Mouse (Mus musculus) A20 (cell line): Measurements from ENCODE around the gene Ccdc107.

Experiments
- DNase-seq: peaks from one replicate; pipeline ENCODE4 v3.0.0-alpha.2; 2011; ENCODE audit warnings: low read depth, low spot score

The Ccdc107 gene

DNA sequence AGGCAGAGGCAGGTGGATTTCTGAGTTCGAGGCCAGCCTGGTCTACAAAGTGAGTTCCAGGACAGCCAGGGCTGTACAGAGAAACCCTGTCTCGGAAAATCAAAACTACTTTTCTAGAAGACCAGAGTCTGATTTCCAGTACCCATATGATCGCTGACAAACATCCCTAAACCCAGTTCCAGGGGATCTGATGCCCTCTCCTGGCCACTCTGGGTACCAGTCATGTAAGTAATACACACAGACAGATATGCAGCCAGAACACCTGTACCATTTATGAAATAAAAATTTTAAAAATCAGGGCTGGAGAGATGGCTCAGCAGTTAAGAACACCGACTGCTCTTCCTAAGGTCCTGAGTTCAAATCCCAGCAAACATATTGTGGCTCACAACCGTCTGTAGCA, 7.0 kb upstream of the Ccdc107 start:
- peak; percentile 41 for DNase-seq

DNA sequence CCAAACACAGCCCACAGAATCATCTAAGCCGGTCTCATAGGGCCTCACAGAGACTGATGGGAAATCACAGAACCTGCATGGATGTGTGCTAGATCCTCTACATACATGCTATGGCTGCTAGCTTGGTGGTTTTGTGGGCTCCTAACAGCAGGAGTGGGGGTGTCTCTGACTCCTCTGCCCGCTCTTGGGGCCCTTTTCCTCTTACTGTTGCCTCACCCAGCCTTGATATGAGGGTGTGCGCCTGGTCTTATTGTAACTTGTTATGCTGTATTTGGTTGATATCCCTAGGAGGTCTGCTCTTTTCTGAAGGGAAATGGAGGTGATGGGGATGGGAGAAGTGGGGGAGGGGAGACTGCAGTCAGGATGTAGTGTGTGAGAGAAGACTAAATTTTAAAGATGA, 3.1 kb upstream of the Ccdc107 start:
- DNase-seq: no peak

DNA sequence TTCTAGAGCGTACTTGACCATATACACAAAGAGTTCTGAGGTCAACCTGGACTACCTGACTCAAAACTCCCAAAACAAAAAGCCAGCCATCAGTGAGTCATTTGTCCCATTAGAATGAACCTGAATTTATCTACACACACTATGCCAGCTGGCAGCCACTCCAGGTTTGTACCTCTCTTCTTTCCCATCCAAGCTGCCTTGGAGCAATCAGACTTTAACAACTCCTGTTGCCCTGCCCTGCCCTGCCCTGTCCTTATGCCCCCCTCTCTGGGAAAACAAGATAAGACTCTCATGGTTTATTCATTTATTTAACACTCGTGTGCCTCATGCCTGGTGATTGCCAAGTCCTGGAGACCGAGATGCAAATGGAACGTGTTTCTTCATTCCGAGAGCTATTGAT, 1.9 kb upstream of the Ccdc107 start:
- no peak for DNase-seq

DNA sequence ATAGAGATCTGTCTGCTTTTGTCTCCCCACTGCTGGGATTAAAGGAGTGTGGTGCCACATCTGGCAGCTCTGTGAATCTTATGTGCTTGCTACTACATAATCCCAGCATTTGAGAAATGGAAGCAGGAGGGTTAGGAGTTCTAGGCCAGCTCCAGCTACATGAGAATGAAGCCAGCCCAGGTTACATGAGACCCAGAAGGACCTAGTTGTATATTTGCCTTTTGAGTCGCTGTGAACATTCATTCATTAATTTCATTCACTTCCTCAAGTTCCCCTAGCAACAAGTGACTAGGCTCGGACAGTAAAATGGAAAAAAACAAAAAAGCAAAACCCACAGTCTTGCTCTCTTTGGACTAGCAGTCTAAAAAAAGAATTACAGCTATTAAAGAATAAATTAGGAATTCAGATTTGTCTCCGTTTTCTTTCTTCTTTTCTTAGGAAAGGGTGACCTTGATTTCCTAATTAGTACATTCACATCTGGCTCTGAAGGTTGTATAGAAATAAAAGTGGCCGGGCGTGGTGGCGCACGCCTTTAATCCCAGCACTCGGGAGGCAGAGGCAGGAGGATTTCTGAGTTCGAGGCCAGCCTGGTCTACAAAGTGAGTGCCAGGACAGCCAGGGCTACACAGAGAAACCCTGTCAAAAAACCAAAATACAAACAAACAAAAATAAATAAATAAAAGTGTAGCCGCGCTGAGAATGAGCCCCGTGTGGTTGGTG, 439 bp upstream of the Ccdc107 start:
- no peak for DNase-seq

DNA sequence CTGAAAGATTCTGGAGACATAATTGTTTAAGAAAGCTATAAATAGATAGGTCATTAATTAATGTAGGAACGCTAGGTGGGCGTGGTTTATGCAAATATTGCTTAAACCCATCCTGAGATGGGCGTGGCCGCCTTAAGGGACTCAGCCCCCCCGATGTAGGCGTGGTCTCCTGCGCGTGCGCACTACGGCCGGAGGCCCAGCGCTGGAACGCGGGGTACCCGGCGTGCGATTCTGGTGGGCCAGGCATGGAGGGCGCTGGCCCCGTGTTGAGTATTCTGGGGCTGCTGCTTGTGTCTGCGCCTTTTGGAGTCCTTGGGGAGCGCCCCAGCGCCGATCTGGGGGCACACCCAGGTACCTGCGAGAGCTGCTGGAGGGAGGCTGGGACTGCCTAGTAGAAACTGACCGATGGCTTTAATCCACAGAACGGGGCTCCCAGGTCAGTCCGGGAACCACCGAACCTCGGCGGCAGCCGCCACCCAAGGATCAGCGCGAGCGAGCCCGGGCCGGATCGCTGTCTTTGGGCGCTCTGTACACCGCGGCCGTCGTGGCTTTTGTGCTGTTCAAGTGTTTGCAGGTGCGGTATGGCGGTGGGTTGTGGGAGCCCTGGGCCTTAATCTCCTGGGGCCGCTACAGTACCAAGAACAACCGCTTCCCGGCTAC, 616 bp downstream of the Ccdc107 start:
- peak; percentile 97 for DNase-seq

DNA sequence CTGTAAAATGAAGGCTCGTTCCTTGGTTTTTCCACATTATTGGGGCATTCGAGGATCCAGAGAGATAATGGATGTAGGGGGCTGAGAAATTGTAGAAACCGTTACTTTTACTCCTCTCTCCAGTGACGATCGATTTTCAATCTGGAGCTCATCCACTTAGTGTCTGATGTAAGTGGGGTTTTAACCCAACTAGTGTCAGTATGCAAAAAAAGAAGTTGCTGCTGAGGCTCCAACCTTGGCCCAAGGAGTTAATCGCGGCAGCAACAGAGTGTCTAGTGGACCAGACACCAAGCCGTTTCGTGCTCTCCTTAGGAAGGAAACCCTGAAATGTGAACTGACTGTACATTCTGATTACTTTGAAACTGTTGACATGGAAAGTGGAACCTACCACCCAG, 1.1 kb downstream of the Ccdc107 start:
- peak; percentile 71 for DNase-seq

DNA sequence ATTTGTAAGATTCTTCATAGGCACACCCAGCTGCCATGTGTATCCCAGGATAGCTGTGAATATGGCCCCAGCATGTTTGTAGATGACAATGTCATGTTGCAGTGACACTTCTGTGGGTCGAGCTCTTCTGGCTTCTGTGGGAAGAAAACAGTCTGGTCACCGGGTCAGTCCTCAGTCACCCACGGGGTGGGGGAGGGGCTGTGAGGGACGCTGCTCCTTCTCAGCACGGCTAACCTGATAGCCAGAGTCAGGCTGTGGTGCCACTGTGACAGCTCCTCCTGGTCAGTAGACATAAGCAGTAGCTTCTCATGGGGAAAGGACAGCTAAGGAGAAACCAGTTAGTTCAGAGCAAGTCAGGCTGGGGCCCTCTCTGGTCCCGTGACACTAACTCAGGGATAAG, 3.9 kb downstream of the Ccdc107 start:
- DNase-seq: no peak

DNA sequence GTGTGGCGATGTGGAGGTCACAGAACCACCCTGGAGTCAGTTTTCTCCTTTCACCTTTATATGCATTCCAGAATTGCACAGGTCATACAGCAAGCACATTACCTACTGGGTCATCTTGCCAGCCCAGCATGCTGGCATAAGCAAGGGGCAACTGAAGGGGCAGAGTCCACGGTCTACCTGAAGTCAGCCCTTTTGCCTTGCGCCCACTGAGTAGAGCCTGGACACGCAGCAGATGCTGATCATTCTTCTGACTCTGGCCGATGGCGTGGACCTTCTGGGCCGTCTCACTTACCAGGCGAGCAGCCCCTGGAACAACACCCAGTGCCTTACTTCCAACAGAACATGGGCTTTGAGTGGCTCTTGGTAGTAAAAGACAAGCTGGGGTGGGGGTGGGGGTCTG, 4.7 kb downstream of the Ccdc107 start:
- DNase-seq: no peak

DNA sequence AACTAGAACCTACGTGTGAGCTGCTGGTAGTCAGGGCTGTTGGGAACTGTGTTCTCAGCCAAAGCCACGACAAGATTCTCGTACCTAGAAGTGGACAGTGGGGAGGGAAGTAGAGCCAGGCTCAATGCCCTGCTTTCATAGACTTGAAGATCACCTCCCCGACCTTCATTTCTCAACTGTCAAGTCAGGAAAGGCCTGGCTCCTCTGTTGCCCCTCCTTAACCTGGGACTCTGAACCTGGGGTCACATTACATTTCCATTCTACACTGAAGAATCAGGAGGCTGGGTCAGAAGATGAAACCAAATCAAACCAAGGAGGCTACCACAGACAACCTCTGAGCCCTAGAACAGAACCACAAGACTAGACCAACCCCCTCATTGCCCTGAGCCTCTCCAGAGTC, 5.2 kb downstream of the Ccdc107 start:
- no peak for DNase-seq

DNA sequence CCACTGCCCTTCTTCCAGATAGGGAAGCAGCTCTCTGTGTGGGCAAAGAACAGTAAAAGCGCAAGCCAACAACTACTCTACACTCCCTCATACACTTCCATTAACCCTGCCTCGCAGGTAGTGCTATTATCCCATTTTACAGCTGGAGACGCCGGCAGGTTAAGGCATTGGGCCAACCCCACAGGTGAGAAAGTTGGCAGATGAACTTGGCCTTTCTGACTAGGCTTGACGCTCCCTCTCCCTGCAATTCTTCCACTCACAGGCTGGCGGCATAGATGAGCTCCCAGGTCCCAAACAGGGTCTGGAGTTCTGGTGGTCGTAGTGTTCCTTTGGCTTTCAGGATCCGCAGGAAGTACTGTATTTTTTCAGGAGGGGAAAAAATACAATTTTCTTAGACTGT, 6.3 kb downstream of the Ccdc107 start:
- DNase-seq: no peak

DNA sequence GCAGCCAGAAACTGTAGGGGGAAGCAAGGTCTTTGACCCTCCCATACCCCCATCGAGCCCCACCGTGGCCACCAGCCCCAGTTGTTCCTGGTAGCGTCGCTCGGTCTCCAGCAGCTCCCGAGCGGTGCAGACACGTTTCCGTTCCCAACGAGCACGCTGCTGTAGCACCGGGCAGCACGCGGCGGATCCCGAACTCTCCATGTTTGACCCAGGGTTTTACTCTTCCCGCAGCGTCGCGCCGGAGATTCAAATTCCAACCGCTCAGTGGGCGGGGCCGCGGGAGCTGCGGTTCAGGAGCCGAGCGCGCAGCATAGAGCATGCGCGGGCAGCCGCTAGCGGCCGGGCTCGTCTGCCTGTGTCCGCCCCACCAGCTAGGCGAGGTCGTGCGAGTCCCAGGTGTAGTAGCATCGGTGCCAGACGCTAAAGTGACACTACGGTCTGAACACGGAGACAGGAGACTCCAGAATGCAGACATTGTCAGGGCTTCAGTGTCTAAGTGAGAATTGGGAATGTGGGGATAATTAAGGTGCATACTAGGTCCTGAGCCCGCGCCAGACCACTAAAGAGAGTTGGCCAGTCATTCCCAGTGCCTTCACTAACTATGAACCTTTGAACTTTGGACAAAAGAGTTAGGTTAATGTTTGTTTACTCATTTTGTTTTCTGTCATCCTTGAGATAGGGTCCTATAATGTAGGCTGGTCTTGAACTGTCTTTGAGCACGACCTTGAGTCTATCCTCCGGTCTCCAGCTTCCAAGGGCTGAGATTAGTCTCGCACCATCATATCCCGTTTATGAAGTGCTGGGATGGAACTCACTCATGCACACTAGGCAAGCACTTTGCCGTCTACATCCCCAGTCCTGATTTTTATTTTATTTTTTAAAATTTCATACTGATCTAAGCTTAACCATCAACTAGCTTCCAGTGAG, 7.0 kb downstream of the Ccdc107 start, which contains the start of gene Arhgef39:
Gene Arhgef39, minus strand, starts transcription at position 289 of the 927 bp plus-strand sequence.
- peak; percentile 89 for DNase-seq

DNA sequence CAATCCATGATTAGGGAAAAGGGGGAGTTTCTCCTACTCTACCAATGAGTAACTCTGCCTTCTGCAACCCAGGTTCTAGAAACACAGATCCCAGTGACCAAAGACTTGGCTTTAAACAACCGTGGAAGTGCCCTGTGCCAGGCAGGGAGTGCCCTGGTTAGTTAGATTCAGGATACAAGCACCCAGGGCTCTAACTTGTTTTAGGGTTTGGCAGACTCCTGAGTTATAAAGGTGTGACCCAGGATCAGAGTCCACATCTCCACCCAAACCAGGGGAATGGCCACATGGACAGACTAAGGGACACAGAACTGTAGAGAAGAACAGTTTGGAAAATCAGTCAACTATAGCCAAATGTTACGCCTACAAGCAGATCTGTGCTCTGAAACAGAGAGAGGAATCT, 10.3 kb downstream of the Ccdc107 start:
- DNase-seq: no peak

DNA sequence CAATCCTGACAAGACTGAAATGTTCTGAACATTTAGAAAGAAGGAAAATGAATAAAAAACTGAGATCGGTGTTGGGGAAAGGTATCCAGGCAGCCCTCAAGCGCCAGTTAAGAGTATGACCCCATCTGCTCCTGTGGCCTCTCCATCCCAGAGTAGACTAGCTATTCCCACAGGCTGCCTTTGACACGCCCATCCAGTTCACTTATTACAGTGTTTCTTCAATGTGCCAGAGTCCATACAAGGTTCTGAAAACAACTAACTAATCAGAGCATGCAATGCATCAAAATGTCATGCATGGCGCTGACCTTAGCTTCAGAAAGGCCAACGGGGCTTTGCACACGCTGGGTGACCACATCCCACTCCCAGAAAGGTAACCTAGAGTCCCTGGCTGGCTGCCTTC, 10.8 kb downstream of the Ccdc107 start:
- no peak for DNase-seq

DNA sequence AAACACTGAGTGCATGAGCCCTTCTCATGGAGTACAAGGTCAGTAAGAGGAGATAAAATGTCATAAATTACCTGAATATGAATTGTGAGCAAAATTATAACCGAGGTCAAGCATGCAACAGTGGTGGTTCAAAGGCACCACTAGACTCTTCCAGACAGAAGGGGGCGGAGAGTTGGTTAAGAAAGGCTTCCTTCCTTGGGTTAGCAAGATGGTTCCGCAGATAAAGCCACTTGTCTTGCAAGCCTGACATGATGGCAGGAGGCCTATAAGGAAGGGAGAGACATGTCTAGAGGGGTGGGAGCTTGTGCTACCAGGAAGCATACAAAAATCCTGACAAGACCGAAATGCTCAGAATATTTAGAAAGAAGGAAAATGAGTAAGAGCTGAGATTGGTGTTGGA, 11.6 kb downstream of the Ccdc107 start:
- no peak for DNase-seq

DNA sequence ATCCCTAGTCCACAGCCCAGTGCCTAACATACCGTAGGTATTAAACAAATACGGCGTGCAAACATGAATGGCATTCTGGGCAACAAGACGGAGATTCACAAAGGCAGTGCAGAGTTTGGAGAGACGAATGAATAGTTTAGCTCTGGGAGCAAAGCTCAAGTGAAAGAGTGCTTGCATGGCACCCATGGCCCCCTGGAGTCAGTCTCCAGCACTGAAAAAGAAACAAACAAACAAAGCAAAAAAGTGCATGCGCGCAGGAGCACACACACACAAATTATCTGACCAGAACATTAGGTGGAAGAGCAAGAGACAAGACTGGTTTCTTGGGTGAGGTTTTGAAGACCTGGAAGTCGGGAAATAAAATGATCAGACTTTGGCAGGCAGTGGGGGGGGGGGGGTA, 13.4 kb downstream of the Ccdc107 start:
- no peak for DNase-seq

DNA sequence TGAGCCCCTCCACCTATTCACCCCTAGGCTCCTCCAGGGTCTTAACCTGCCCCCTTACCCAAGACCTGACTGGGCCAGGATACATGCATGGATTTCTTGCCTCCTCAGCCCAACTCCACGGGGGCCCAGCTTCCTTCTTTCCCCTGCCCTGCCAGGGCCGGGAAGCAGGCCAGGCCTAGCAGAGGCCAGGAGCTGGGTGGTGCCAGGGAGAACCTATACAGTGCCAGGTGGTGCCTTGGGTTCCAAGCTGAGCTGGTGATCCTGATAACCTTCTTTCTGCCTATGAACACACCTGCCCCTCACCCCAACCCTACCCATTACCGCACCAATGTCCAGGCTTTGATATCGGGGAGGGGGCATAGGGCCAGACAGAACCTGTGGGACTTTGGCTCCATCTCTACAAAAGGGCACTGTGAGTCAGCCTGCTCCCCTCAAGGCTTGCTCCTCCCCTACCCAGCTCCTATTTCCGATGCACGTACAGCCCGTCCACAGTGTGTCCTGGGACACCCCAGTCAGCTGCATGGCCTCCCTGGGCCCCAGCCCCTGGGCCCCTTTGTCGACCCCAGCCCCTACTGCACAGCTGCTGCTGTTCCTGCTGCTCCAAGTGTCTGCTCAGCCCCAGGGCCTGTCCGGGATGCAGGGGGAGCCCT, 14.0 kb downstream of the Ccdc107 start, which contains the start of gene Car9:
Gene Car9, plus strand, starts transcription at position 431 of the 650 bp plus-strand sequence.
- DNase-seq: no peak

DNA sequence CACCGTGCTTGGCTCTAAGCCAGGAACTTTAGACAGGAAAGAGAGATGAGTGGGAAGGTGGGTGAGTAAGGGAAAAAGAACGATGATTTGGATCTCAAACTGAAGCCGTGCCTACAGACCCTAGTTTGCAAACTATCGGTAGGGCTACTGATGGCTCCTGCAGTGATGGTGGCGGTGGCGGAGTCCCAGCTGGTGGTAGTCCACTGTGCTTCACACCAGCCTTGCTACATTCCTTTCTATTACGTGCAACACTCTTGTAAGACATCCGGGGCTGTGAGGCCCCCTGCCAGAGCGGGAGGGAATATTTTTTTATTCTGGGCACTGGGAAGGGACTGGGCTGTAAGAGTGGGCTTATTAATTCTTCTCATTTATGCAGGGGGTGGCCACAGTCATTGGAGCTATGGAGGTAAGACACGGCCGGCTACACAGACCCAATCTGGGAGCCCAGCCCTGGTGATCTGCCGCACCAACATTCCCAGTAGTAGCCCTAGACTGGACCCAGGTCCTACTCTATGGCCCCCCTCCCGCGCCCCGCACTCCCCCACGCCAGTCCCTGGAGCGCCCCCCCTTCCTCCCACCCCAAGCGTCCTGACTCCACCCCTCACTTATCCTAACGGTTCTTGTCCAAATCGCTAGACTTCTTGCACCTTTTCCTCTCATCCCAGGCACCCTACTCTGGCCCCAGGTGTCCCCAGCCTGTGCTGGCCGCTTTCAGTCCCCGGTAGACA, 15.4 kb downstream of the Ccdc107 start:
- DNase-seq: no peak

DNA sequence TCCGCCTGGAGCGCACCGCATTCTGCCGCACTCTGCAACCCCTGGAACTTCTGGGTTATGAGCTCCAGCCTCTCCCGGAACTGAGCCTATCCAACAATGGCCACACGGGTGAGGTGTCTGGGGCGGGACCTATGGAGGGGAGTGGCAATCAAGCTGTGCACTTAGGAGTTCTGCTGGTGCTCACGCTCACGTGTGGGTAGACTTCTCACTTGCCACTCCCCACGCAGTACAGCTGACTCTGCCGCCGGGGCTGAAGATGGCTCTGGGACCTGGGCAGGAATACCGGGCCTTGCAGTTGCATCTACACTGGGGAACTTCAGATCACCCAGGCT, 15.9 kb downstream of the Ccdc107 start:
- DNase-seq: no peak

DNA sequence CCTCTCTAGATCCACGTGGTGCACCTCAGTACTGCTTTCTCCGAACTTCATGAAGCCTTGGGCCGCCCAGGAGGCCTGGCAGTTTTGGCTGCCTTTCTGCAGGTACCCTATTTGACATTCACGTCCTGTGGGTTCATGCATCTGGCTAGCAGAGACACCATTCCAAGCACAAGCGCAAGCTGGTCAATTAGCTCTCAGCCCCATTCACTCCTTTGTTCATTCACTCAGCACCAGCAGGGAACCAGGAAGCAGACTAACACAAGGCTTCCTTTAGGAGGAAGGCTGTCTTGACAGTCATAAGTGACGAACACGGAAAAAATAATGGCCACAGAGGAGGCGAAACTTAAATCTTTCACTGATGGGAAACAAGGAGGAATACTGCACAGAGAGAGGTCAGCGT, 16.4 kb downstream of the Ccdc107 start:
- no peak for DNase-seq

DNA sequence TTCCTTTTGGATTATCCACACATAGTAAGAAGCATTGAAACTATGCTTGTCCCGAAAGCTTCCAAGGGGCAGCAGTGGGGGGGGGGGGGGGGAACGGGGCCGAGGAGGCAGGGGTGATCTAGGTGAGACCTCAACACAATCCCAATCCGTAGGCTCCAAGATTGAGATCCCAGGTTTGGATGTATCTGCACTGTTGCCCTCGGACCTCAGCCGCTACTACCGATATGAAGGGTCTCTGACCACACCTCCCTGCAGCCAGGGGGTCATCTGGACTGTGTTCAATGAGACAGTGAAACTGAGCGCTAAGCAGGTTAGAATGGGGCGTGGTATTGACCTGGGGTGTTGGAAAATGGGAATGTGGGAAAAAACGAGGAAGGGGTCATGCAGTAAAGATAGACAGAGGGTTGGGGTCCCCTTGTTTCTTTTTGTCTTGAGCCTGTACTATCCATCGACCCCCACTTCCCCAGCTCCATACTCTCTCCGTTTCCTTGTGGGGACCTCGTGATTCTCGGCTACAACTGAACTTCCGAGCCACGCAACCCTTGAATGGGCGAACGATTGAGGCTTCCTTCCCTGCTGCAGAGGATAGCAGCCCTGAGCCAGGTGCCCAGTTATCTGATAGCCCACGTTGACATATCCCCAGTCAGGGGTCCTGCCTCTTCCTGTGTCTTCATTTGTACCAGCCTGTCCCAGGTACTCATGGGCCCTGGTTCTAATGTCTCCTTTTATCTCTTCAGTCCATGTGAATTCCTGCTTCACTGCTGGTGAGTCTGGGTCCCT, 19.2 kb downstream of the Ccdc107 start:
- DNase-seq: no peak
